Mouse (Mus musculus): ENCODE data around the gene Cant1. TPM values are rescaled to one million over a fixed set of nuclear protein-coding genes. Genes with fewer than 3 reads are reported as not detected.

Cant1 gene
- total RNA-seq, 1 experiment, result 45.4 TPM

- H3K4me1 ChIP-seq (ENCODE audit: control insufficient read depth in 2 of 2, insufficient read depth in 2 of 2, low read length in 2 of 2, poor library complexity in 1 of 2), result peaks cover 2 to 4% of the 10 kb centered on the region in 2 experiments; a peak in 2 of 4 replicates
- H3K4me3 ChIP-seq (ENCODE audit: insufficient read depth in 1 of 2, low read depth in 1 of 2, low read length in 2 of 2, poor library complexity in 1 of 2, severe bottlenecking in 1 of 2), result no peak overlapping the region
- no peak for DNase-seq (ENCODE audit: low read depth, low spot score)
- in situ Hi-C loops (cut with MboI; ENCODE audit: low sequenced_read_pairs in 2 of 2, unreplicated experiment in 2 of 2), result no loop called here
- H3K27ac ChIP-seq (ENCODE audit: insufficient read depth, low read depth, low read length, poor library complexity, severe bottlenecking), result no peak overlapping the region
- no peak overlapping the region for H3K9ac ChIP-seq (ENCODE audit: insufficient read depth, low read depth, low read length, poor library complexity, severe bottlenecking)
- H3K36me3 ChIP-seq (ENCODE audit: control insufficient read depth, insufficient read depth, low read length, poor library complexity, severe bottlenecking), result peaks cover 15% of the 10 kb centered on the region
- TF ChIP-seq ZC3H11A (IDR thresholded peaks at IDR 0.05; ENCODE audit: borderline replicate concordance, low read depth, low read length) (no peak), HCFC1 (IDR thresholded peaks at IDR 0.05; ENCODE audit: borderline replicate concordance, insufficient read depth, low read length) (no peak), MAFK (IDR thresholded peaks at IDR 0.05; ENCODE audit: insufficient read depth, low read depth, low read length) (no peak), ZNF384 (IDR thresholded peaks at IDR 0.05; ENCODE audit: low read depth, low read length) (no peak), CHD2 (IDR thresholded peaks at IDR 0.05; ENCODE audit: low read depth, low read length) (no peak)
- no peaks in the 10 kb centered on the region for H3K9me3 ChIP-seq (ENCODE audit: control insufficient read depth, insufficient read depth, low read depth, low read length)
Measured at GRCm38 (mm10) chr11:118410073-118410444, 8.8 kb downstream of the Cant1 start.

GRCm38 (mm10) chr11:118409106-118410072 lies 9.5 kb downstream of the Cant1 start:
- H3K27ac ChIP-seq (ENCODE audit: insufficient read depth, low read depth, low read length, poor library complexity, severe bottlenecking), result no peak overlapping the region

GRCm38 (mm10) chr11:118408051-118408740 lies 10.7 kb downstream of the Cant1 start:
- peaks cover 15% of the 10 kb centered on the region for H3K36me3 ChIP-seq (ENCODE audit: control insufficient read depth, insufficient read depth, low read length, poor library complexity, severe bottlenecking)
- no peaks in the 10 kb centered on the region for H3K9me3 ChIP-seq (ENCODE audit: control insufficient read depth, insufficient read depth, low read depth, low read length)
- no peak overlapping the region for H3K4me3 ChIP-seq (ENCODE audit: insufficient read depth in 1 of 2, low read depth in 1 of 2, low read length in 2 of 2, poor library complexity in 1 of 2, severe bottlenecking in 1 of 2)
- H3K27ac ChIP-seq (ENCODE audit: insufficient read depth, low read depth, low read length, poor library complexity, severe bottlenecking), result no peak overlapping the region
- in situ Hi-C loops (cut with MboI; ENCODE audit: low sequenced_read_pairs in 2 of 2, unreplicated experiment in 2 of 2), result no loop called here
- H3K9ac ChIP-seq (ENCODE audit: insufficient read depth, low read depth, low read length, poor library complexity, severe bottlenecking), result no peak overlapping the region
- DNase-seq (ENCODE audit: low read depth, low spot score), result no peak
- peaks cover 3 to 9% of the 10 kb centered on the region in 2 experiments; a peak in 3 of 4 replicates for H3K4me1 ChIP-seq (ENCODE audit: control insufficient read depth in 2 of 2, insufficient read depth in 2 of 2, low read length in 2 of 2, poor library complexity in 1 of 2)
- TF ChIP-seq HCFC1 (IDR thresholded peaks at IDR 0.05; ENCODE audit: borderline replicate concordance, insufficient read depth, low read length), result no peak
- TF ChIP-seq ZC3H11A (IDR thresholded peaks at IDR 0.05; ENCODE audit: borderline replicate concordance, low read depth, low read length), result no peak
- no peak for TF ChIP-seq CHD2 (IDR thresholded peaks at IDR 0.05; ENCODE audit: low read depth, low read length)
- no peak for TF ChIP-seq ZNF384 (IDR thresholded peaks at IDR 0.05; ENCODE audit: low read depth, low read length)

More at GRCm38 (mm10) chr11:118409106-118410072, 9.5 kb downstream of the Cant1 start:
- H3K36me3 ChIP-seq (ENCODE audit: control insufficient read depth, insufficient read depth, low read length, poor library complexity, severe bottlenecking), result peaks cover 15% of the 10 kb centered on the region
- no peak overlapping the region for H3K4me3 ChIP-seq (ENCODE audit: insufficient read depth in 1 of 2, low read depth in 1 of 2, low read length in 2 of 2, poor library complexity in 1 of 2, severe bottlenecking in 1 of 2)
- TF ChIP-seq MAFK (IDR thresholded peaks at IDR 0.05; ENCODE audit: insufficient read depth, low read depth, low read length), result no peak
- no peak for TF ChIP-seq CHD2 (IDR thresholded peaks at IDR 0.05; ENCODE audit: low read depth, low read length)
- no peak for TF ChIP-seq HCFC1 (IDR thresholded peaks at IDR 0.05; ENCODE audit: borderline replicate concordance, insufficient read depth, low read length)
- no peak for TF ChIP-seq ZNF384 (IDR thresholded peaks at IDR 0.05; ENCODE audit: low read depth, low read length)
- TF ChIP-seq ZC3H11A (IDR thresholded peaks at IDR 0.05; ENCODE audit: borderline replicate concordance, low read depth, low read length), result no peak
- in situ Hi-C loops (cut with MboI; ENCODE audit: low sequenced_read_pairs in 2 of 2, unreplicated experiment in 2 of 2), result no loop called here
- H3K9me3 ChIP-seq (ENCODE audit: control insufficient read depth, insufficient read depth, low read depth, low read length), result no peaks in the 10 kb centered on the region
- H3K9ac ChIP-seq (ENCODE audit: insufficient read depth, low read depth, low read length, poor library complexity, severe bottlenecking), result no peak overlapping the region
- peaks cover 2 to 4% of the 10 kb centered on the region in 2 experiments; a peak in 2 of 4 replicates for H3K4me1 ChIP-seq (ENCODE audit: control insufficient read depth in 2 of 2, insufficient read depth in 2 of 2, low read length in 2 of 2, poor library complexity in 1 of 2)
- DNase-seq (ENCODE audit: low read depth, low spot score), result no peak

GRCm38 (mm10) chr11:118407318-118407910 lies 11.5 kb downstream of the Cant1 start:
- H3K9ac ChIP-seq (ENCODE audit: insufficient read depth, low read depth, low read length, poor library complexity, severe bottlenecking), result no peak overlapping the region
- H3K9me3 ChIP-seq (ENCODE audit: control insufficient read depth, insufficient read depth, low read depth, low read length), result no peaks in the 10 kb centered on the region
- peaks cover 3 to 9% of the 10 kb centered on the region in 2 experiments; a peak in 3 of 4 replicates for H3K4me1 ChIP-seq (ENCODE audit: control insufficient read depth in 2 of 2, insufficient read depth in 2 of 2, low read length in 2 of 2, poor library complexity in 1 of 2)
- TF ChIP-seq ZNF384 (IDR thresholded peaks at IDR 0.05; ENCODE audit: low read depth, low read length) (no peak), MAFK (IDR thresholded peaks at IDR 0.05; ENCODE audit: insufficient read depth, low read depth, low read length) (no peak), ZC3H11A (IDR thresholded peaks at IDR 0.05; ENCODE audit: borderline replicate concordance, low read depth, low read length) (no peak), CHD2 (IDR thresholded peaks at IDR 0.05; ENCODE audit: low read depth, low read length) (no peak), HCFC1 (IDR thresholded peaks at IDR 0.05; ENCODE audit: borderline replicate concordance, insufficient read depth, low read length) (no peak)
- peaks cover 15% of the 10 kb centered on the region for H3K36me3 ChIP-seq (ENCODE audit: control insufficient read depth, insufficient read depth, low read length, poor library complexity, severe bottlenecking)
- no peak overlapping the region for H3K4me3 ChIP-seq (ENCODE audit: insufficient read depth in 1 of 2, low read depth in 1 of 2, low read length in 2 of 2, poor library complexity in 1 of 2, severe bottlenecking in 1 of 2)
- in situ Hi-C loops (cut with MboI; ENCODE audit: low sequenced_read_pairs in 2 of 2, unreplicated experiment in 2 of 2), result no loop called here
- DNase-seq (ENCODE audit: low read depth, low spot score), result peak; percentile 16
- H3K27ac ChIP-seq (ENCODE audit: insufficient read depth, low read depth, low read length, poor library complexity, severe bottlenecking), result no peak overlapping the region
